Comparison of ENCODE assay signal across 8 mouse cellular contexts in the genomic region with DNA sequence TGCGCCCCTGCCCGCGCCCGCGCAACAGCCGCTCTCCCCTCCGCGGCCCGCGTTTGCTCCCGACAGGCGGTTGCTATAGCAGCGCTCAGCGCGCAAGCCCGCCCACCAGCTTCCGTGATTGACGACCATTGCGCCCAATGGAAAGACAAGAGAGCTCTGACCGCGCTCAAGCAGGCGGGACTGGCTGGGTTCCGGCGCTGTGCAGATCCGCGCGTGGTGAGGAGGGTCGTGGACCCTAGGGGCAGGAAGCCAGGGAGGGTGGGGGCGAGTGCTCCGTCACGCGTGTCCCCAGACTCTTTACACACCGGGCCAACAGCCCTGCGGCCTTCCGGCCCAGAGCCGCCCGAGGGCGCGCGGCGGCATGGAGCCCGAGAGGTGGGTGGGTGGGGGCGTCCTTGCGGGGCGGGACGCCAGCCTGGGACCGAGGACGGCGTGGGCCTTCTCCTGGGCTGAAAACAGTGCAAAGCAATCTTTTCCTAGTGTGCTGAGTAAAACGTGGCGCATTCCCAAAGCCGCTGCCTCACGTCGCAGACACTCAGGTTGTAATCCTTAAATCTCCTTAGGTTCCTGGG. TPM values are rescaled to one million over a fixed set of nuclear protein-coding genes. Genes with fewer than 3 reads are reported as not detected.
DNase-seq lines count a peak whose midpoint lies in the region; ATAC-seq and TF ChIP-seq lines count a peak whose summit lies in the region.

A gene (plus strand): TSS at position 185 of the 572 bp plus-strand sequence.
A gene (minus strand): TSS at position 339 of the 572 bp plus-strand sequence.

- no peak for TF ChIP-seq CTCF in G1E (IDR thresholded peaks at IDR 0.05; ENCODE audit: low read depth, low read length)
- TF ChIP-seq CTCF in forebrain, postnatal 0 days (IDR thresholded peaks at IDR 0.05; ENCODE audit: low read depth), result no peak

- H3K9ac ChIP-seq in forebrain, postnatal 0 days, result peak within 1 kb of the TSS; percentile 86
- H3K9ac ChIP-seq in lung, embryonic 16.5 days (ENCODE audit: low read length), result peak within 1 kb of the TSS; percentile 90

- H3K36me3 ChIP-seq in G1E (replicated peaks), result peaks cover 12% of the 10 kb centered on the region
- H3K36me3 ChIP-seq in forebrain, postnatal 0 days (ENCODE audit: insufficient read depth), result no peaks in the 10 kb centered on the region
- no peaks in the 10 kb centered on the region for H3K36me3 ChIP-seq in lung, embryonic 16.5 days (ENCODE audit: control insufficient read depth, insufficient read depth, low read length)

- H3K4me2 ChIP-seq in forebrain, postnatal 0 days (ENCODE audit: low read depth), result peak within 1 kb of the TSS; percentile 61
- peak within 1 kb of the TSS; percentile 56 for H3K4me2 ChIP-seq in lung, embryonic 16.5 days (ENCODE audit: low read depth, low read length)

- peaks cover 35% of the 10 kb centered on the region for H3K4me1 ChIP-seq in G1E (ENCODE audit: insufficient read depth, low read depth, low read length)
- H3K4me1 ChIP-seq in forebrain, postnatal 0 days (ENCODE audit: insufficient read depth), result no peaks in the 10 kb centered on the region
- H3K4me1 ChIP-seq in lung, embryonic 16.5 days (replicated peaks; ENCODE audit: control insufficient read depth, insufficient read depth, low read length), result 0 out of 2 replicates have a peak, but pooled peaks cover 9% of the 10 kb centered on the region

- peak within 1 kb of the TSS; percentile 82 for H3K4me3 ChIP-seq in G1E (ENCODE audit: low read depth, low read length)
- peak within 1 kb of the TSS; percentile 96 for H3K4me3 ChIP-seq in forebrain, postnatal 0 days (ENCODE audit: low read depth, low read length)
- peak within 1 kb of the TSS; percentile 77 for H3K4me3 ChIP-seq in lung, embryonic 16.5 days (ENCODE audit: low read length)

- ATAC-seq in G1E (ENCODE audit: extremely low read depth, insufficient number of reproducible peaks, low FRiP score, poor library complexity, severe bottlenecking), result peak; percentile 91
- ATAC-seq in forebrain, postnatal 0 days, result peak; percentile 100
- ATAC-seq in hematopoietic stem cell, adult 5-6 weeks (replicated peaks in 1 of 2; ENCODE audit: insufficient read depth in 1 of 2, low FRiP score in 2 of 2, low TSS enrichment in 1 of 2, low read depth in 1 of 2, poor library complexity in 2 of 2, severe bottlenecking in 2 of 2), result peak; percentile 97 to 99
- ATAC-seq in lung, embryonic 16.5 days (ENCODE audit: low read depth), result peak; percentile 99

- H3K9me3 ChIP-seq in G1E (replicated peaks), result no peaks in the 10 kb centered on the region
- no peaks in the 10 kb centered on the region for H3K9me3 ChIP-seq in forebrain, postnatal 0 days (ENCODE audit: low read length)
- H3K9me3 ChIP-seq in lung, embryonic 16.5 days (ENCODE audit: control insufficient read depth, low read length), result no peaks in the 10 kb centered on the region

- no peaks in the 10 kb centered on the region for H3K27me3 ChIP-seq in G1E (ENCODE audit: insufficient read depth, low read length)
- no peaks in the 10 kb centered on the region for H3K27me3 ChIP-seq in forebrain, postnatal 0 days (ENCODE audit: insufficient read depth, low read length)
- no peaks in the 10 kb centered on the region for H3K27me3 ChIP-seq in lung, embryonic 16.5 days (ENCODE audit: control insufficient read depth, insufficient read depth, low read depth, low read length)

- WGBS in forebrain, postnatal 0 days, result 2% methylated on average over 54 of the region's 54 CpGs
- 0% methylated on average over 38 of the region's 54 CpGs for WGBS in lung, embryonic 16.5 days

- DNase-seq in G1E (ENCODE audit: low spot score), result peak; percentile 84
- DNase-seq in cerebellum, adult 18-20 months, result peak; percentile 95 to 97
- peak; percentile 98 for DNase-seq in forebrain, postnatal 0 days
- peak; percentile 94 for DNase-seq in layer of hippocampus, adult 9-10 months (ENCODE audit: low spot score)
- DNase-seq in ovary, postnatal 10 days (ENCODE audit: low spot score), result peak; percentile 99
- DNase-seq in thymus, postnatal 10 days (ENCODE audit: low spot score in 2 of 2), result peak; percentile 94 to 99

- peak within 1 kb of the TSS; percentile 69 for H3K27ac ChIP-seq in forebrain, postnatal 0 days (ENCODE audit: low read depth, low read length)
- peak within 1 kb of the TSS; percentile 66 for H3K27ac ChIP-seq in lung, embryonic 16.5 days (ENCODE audit: low read length)

RNA-seq across cellular contexts. Expression of the first gene that starts in this region (rescaled TPM):
- 26.5 and 27.3 TPM in 2 replicates for total RNA-seq in G1E (2014; fragmentation: Nextera tagmentation)
- 25.3 and 31.6 TPM in 2 replicates for total RNA-seq in G1E (2017)
- 0.51 and 0.52 TPM in 2 replicates for polyA plus RNA-seq in G1E (2012)
- 6.4 TPM in 2 replicates for total RNA-seq in forebrain, postnatal 0 days (2014; rRNA removed)
- polyA plus RNA-seq in forebrain, postnatal 0 days (2015; fragmentation: Nextera tagmentation; extraction: Ambion mirVana), result 3.5 and 3.8 TPM in 2 replicates
- total RNA-seq in hematopoietic stem cell, adult 5-6 weeks (2017), result 8.4 and 8.9 TPM in 2 replicates
- polyA plus RNA-seq in lung, embryonic 16.5 days (2015; fragmentation: Nextera tagmentation; extraction: Ambion mirVana), result 6.9 and 7.2 TPM in 2 replicates

RNA-seq across cellular contexts. Expression of the second gene that starts in this region (rescaled TPM):
- total RNA-seq in G1E (2014; fragmentation: Nextera tagmentation), result 18.2 and 26.3 TPM in 2 replicates
- total RNA-seq in G1E (2017), result 14.8 and 15.7 TPM in 2 replicates
- polyA plus RNA-seq in G1E (2012), result 6.3 TPM in 2 replicates
- 1.8 and 5.0 TPM in 2 replicates for total RNA-seq in forebrain, postnatal 0 days (2014; rRNA removed)
- polyA plus RNA-seq in forebrain, postnatal 0 days (2015; fragmentation: Nextera tagmentation; extraction: Ambion mirVana), result 3.9 and 4.1 TPM in 2 replicates
- 5.9 and 6.7 TPM in 2 replicates for total RNA-seq in hematopoietic stem cell, adult 5-6 weeks (2017)
- polyA plus RNA-seq in lung, embryonic 16.5 days (2015; fragmentation: Nextera tagmentation; extraction: Ambion mirVana), result 9.2 and 10.0 TPM in 2 replicates

Comparison
In these comparisons a context has a peak if more than half of its experiments do, and no peak if none do; other contexts are left out.
1. Peak in every context shown above with its lines: DNase-seq, ATAC-seq, H3K4me3 ChIP-seq and H3K27ac ChIP-seq.